Mouse (Mus musculus): Measurements from ENCODE around the gene Tph1. TPM values are rescaled to one million over a fixed set of nuclear protein-coding genes. Genes with fewer than 3 reads are reported as not detected.
A peak's percentile ranks its signal among the peaks of the same experiment; 100 is the strongest.

Gene Tph1
- polyA plus RNA-seq, 1 experiment from 2014 or later = 2.9 TPM

- no peak overlapping the region for H3K27ac ChIP-seq (replicated peaks)
- H3K4me2 ChIP-seq (replicated peaks) = no peak overlapping the region
- no peaks in the 10 kb centered on the region for H3K36me3 ChIP-seq
- H3K9ac ChIP-seq (replicated peaks) = no peak overlapping the region
- 92% methylated on average over 1 of the region's 1 CpGs for WGBS
- no peak for ATAC-seq (replicated peaks)
- H3K27me3 ChIP-seq = no peaks in the 10 kb centered on the region
- H3K9me3 ChIP-seq = no peaks in the 10 kb centered on the region
- no peak overlapping the region for H3K4me3 ChIP-seq
- H3K4me1 ChIP-seq = peaks cover 19% of the 10 kb centered on the region
Observed at GRCm38 (mm10) chr7:46643172-46643571, 29.2 kb downstream of the Tph1 start.

- WGBS = 8% methylated on average over 17 of the region's 17 CpGs
Observed at GRCm38 (mm10) chr7:46640062-46640461, 32.3 kb downstream of the Tph1 start.

GRCm38 (mm10) chr7:46639692-46640031, 32.7 kb downstream of the Tph1 start, which contains the start of gene Sergef:
Gene Sergef, minus strand, starts transcription at chr7:46639807.
- under 1% methylated on average over 30 of the region's 30 CpGs for WGBS
- Histone ChIP-seq H3K9me3 (no peaks in the 10 kb centered on the region), H3K36me3 (no peaks in the 10 kb centered on the region), H3K4me2 (replicated peaks) (peak within 1 kb of the TSS; percentile 86), H3K4me1 (peaks cover 21% of the 10 kb centered on the region), H3K9ac (replicated peaks) (peak within 1 kb of the TSS; percentile 46), H3K4me3 (peak within 1 kb of the TSS; percentile 46), H3K27me3 (no peaks in the 10 kb centered on the region), H3K27ac (replicated peaks) (peak within 1 kb of the TSS; percentile 62)
- ATAC-seq (replicated peaks) = peak; percentile 96

More at GRCm38 (mm10) chr7:46640062-46640461, 32.3 kb downstream of the Tph1 start:
- peaks cover 21% of the 10 kb centered on the region for H3K4me1 ChIP-seq
- H3K9me3 ChIP-seq = no peaks in the 10 kb centered on the region
- H3K9ac ChIP-seq (replicated peaks) = peak overlapping the region; percentile 46
- no peaks in the 10 kb centered on the region for H3K36me3 ChIP-seq
- peak overlapping the region; percentile 62 for H3K27ac ChIP-seq (replicated peaks)
- no peaks in the 10 kb centered on the region for H3K27me3 ChIP-seq
- H3K4me3 ChIP-seq = peak overlapping the region; percentile 46
- peak overlapping the region; percentile 86 for H3K4me2 ChIP-seq (replicated peaks)
- no peak; the same call in 1 of the 2 replicates for ATAC-seq (replicated peaks)

- Histone ChIP-seq H3K4me3 (peak overlapping the region; percentile 46), H3K27ac (replicated peaks) (peak overlapping the region; percentile 62), H3K27me3 (no peaks in the 10 kb centered on the region), H3K9me3 (no peaks in the 10 kb centered on the region), H3K4me1 (peaks cover 21% of the 10 kb centered on the region), H3K9ac (replicated peaks) (peak overlapping the region; percentile 46), H3K36me3 (0 out of 2 replicates have a peak, but pooled peaks cover 3% of the 10 kb centered on the region), H3K4me2 (replicated peaks) (peak overlapping the region; percentile 86)
- ATAC-seq (replicated peaks) = peak; percentile 50
- WGBS = 7% methylated on average over 32 of the region's 32 CpGs
Observed at GRCm38 (mm10) chr7:46638889-46639691, 33.2 kb downstream of the Tph1 start.

- Histone ChIP-seq H3K9ac (replicated peaks) (no peak overlapping the region), H3K4me1 (no peaks in the 10 kb centered on the region), H3K27ac (replicated peaks) (no peak overlapping the region), H3K4me2 (replicated peaks) (no peak overlapping the region), H3K9me3 (no peaks in the 10 kb centered on the region), H3K36me3 (peaks cover 21% of the 10 kb centered on the region), H3K4me3 (no peak overlapping the region), H3K27me3 (no peaks in the 10 kb centered on the region)
- ATAC-seq (replicated peaks) = no peak; the same call in 1 of the 2 replicates
- WGBS = 41% methylated on average over 8 of the region's 8 CpGs
Observed at GRCm38 (mm10) chr7:46628375-46628975, 43.9 kb downstream of the Tph1 start.

- Histone ChIP-seq H3K4me1 (no peaks in the 10 kb centered on the region), H3K4me2 (replicated peaks) (no peak overlapping the region), H3K27ac (replicated peaks) (no peak overlapping the region), H3K9ac (replicated peaks) (no peak overlapping the region), H3K9me3 (no peaks in the 10 kb centered on the region), H3K27me3 (no peaks in the 10 kb centered on the region), H3K4me3 (no peak overlapping the region), H3K36me3 (peaks cover 21% of the 10 kb centered on the region)
- WGBS = 24% methylated on average over 2 of the region's 3 CpGs
- ATAC-seq (replicated peaks) = no peak
Observed at GRCm38 (mm10) chr7:46623979-46624378, 48.4 kb downstream of the Tph1 start.

- H3K36me3 ChIP-seq = peaks cover 21% of the 10 kb centered on the region
- 0 out of 2 replicates have a peak, but pooled peaks cover under 1% of the 10 kb centered on the region for H3K4me1 ChIP-seq
- H3K4me2 ChIP-seq (replicated peaks) = no peak overlapping the region
- H3K9me3 ChIP-seq = no peaks in the 10 kb centered on the region
- no peak overlapping the region for H3K4me3 ChIP-seq
- H3K9ac ChIP-seq (replicated peaks) = no peak overlapping the region
- WGBS = 95% methylated on average over 23 of the region's 23 CpGs
- ATAC-seq (replicated peaks) = no peak
- no peak overlapping the region for H3K27ac ChIP-seq (replicated peaks)
- H3K27me3 ChIP-seq = no peaks in the 10 kb centered on the region
Observed at GRCm38 (mm10) chr7:46618416-46619110, 53.8 kb downstream of the Tph1 start.

- Histone ChIP-seq H3K27ac (replicated peaks) (no peak overlapping the region), H3K36me3 (peaks cover 24% of the 10 kb centered on the region), H3K9ac (replicated peaks) (no peak overlapping the region), H3K4me1 (peaks cover 16% of the 10 kb centered on the region; the same call in 1 of the 2 replicates), H3K9me3 (no peaks in the 10 kb centered on the region), H3K27me3 (no peaks in the 10 kb centered on the region), H3K4me2 (replicated peaks) (no peak overlapping the region), H3K4me3 (no peak overlapping the region)
- WGBS = 94% methylated on average over 7 of the region's 7 CpGs
- ATAC-seq (replicated peaks) = no peak
Observed at GRCm38 (mm10) chr7:46616429-46617005, 55.8 kb downstream of the Tph1 start.

- peaks cover 17% of the 10 kb centered on the region for H3K36me3 ChIP-seq
- H3K9me3 ChIP-seq = no peaks in the 10 kb centered on the region
- H3K27me3 ChIP-seq = no peaks in the 10 kb centered on the region
- no peak for ATAC-seq (replicated peaks)
- 74% methylated on average over 5 of the region's 5 CpGs for WGBS
- no peak overlapping the region for H3K4me2 ChIP-seq (replicated peaks)
- H3K4me1 ChIP-seq = peaks cover 16% of the 10 kb centered on the region; the same call in 1 of the 2 replicates
- no peak overlapping the region for H3K4me3 ChIP-seq
- no peak overlapping the region for H3K27ac ChIP-seq (replicated peaks)
- H3K9ac ChIP-seq (replicated peaks) = no peak overlapping the region
Observed at GRCm38 (mm10) chr7:46615256-46615977, 56.9 kb downstream of the Tph1 start.

- Histone ChIP-seq H3K9ac (replicated peaks) (no peak overlapping the region), H3K9me3 (no peaks in the 10 kb centered on the region), H3K4me2 (replicated peaks) (no peak overlapping the region), H3K36me3 (peaks cover 10% of the 10 kb centered on the region; the same call in 1 of the 2 replicates), H3K27me3 (no peaks in the 10 kb centered on the region), H3K4me1 (peaks cover 16% of the 10 kb centered on the region; the same call in 1 of the 2 replicates), H3K27ac (replicated peaks) (no peak overlapping the region), H3K4me3 (no peak overlapping the region)
- ATAC-seq (replicated peaks) = no peak
- 93% methylated on average over 12 of the region's 12 CpGs for WGBS
Observed at GRCm38 (mm10) chr7:46614263-46614662, 58.1 kb downstream of the Tph1 start.

- 73% methylated on average over 10 of the region's 10 CpGs for WGBS
- H3K27ac ChIP-seq (replicated peaks) = no peak overlapping the region
- no peak; the same call in 1 of the 2 replicates for ATAC-seq (replicated peaks)
- no peak overlapping the region for H3K9ac ChIP-seq (replicated peaks)
- H3K9me3 ChIP-seq = no peaks in the 10 kb centered on the region
- no peak overlapping the region for H3K4me3 ChIP-seq
- H3K27me3 ChIP-seq = no peaks in the 10 kb centered on the region
- peaks cover 5% of the 10 kb centered on the region; the same call in 1 of the 2 replicates for H3K36me3 ChIP-seq
- no peak overlapping the region for H3K4me2 ChIP-seq (replicated peaks)
- peaks cover 16% of the 10 kb centered on the region; the same call in 1 of the 2 replicates for H3K4me1 ChIP-seq
Observed at GRCm38 (mm10) chr7:46613091-46613490, 59.2 kb downstream of the Tph1 start.

Measured in forebrain, embryonic 15.5 days (tissue).